Mouse (Mus musculus) C2C12 (cell line): ENCODE measurements around the gene Lcn8. TPM values are rescaled to one million over a fixed set of nuclear protein-coding genes. Genes with fewer than 3 reads are reported as not detected.

Experiments used
- H3K27me3 ChIP-seq: one replicate; pipeline ENCODE4 v1.6.1; 2011; ENCODE audit not compliant: control insufficient read depth, insufficient read depth, insufficient read length
- H3K36me3 ChIP-seq: one replicate; pipeline ENCODE4 v1.6.1; 2011; ENCODE audit not compliant: control insufficient read depth, insufficient read depth
- H3K4me3 ChIP-seq: one replicate; pipeline ENCODE4 v1.5.1; 2011; ENCODE audit warnings: mild to moderate bottlenecking, control low read depth; ENCODE audit not compliant: poor library complexity, insufficient read depth, severe bottlenecking
- H3K79me2 ChIP-seq: one replicate; pipeline ENCODE4 v1.6.1; 2011; ENCODE audit not compliant: control insufficient read depth, insufficient read depth
- H3K79me3 ChIP-seq: one replicate; pipeline ENCODE4 v1.6.1; 2011; ENCODE audit warnings: low read depth, control low read depth
- H3ac ChIP-seq: one replicate; pipeline ENCODE3; 2011; ENCODE audit warnings: low read depth; ENCODE audit not compliant: control insufficient read depth, insufficient read length
- CEBPB ChIP-seq: IDR thresholded peaks from one replicate; pipeline ENCODE4 v1.6.1; 2011; ENCODE audit warnings: low read depth, mild to moderate bottlenecking, control low read depth, moderate library complexity
- CTCF ChIP-seq: IDR thresholded peaks from one replicate; pipeline ENCODE4 v1.5.1; 2011; ENCODE audit not compliant: control insufficient read depth, insufficient read depth, insufficient read length
- FOSL1 ChIP-seq: IDR thresholded peaks from one replicate; pipeline ENCODE4 v1.8.0; 2011; ENCODE audit warnings: mild to moderate bottlenecking, low read length; ENCODE audit not compliant: poor library complexity, insufficient read depth, severe bottlenecking
- MAX ChIP-seq: IDR thresholded peaks from one replicate; pipeline ENCODE4 v1.6.1; 2011; ENCODE audit warnings: mild to moderate bottlenecking, control low read depth
- MYOD1 ChIP-seq: IDR thresholded peaks from one replicate; pipeline ENCODE4 v1.6.1; 2011; ENCODE audit warnings: low read depth; ENCODE audit not compliant: control insufficient read depth, insufficient read length
- MYOG ChIP-seq: IDR thresholded peaks from one replicate; pipeline ENCODE4 v1.6.1; 2011; ENCODE audit not compliant: control insufficient read depth, insufficient read length; ENCODE audit errors: extremely low read depth
- USF1 ChIP-seq: IDR thresholded peaks from one replicate; pipeline ENCODE4 v1.6.1; 2011; ENCODE audit warnings: low read depth, mild to moderate bottlenecking, control low read depth, moderate library complexity
- polyA plus RNA-seq: library from polyadenylated mRNA; unstranded; fragments of >200 nt; fragmentation: generic; extraction: Trizol; gene quantifications from one replicate; pipeline ENCODE4 v1.2.1, GENCODE M21; 2012; ENCODE audit warnings: missing spikeins

Gene Lcn8
- polyA plus RNA-seq, 1 experiment, result not detected

DNA sequence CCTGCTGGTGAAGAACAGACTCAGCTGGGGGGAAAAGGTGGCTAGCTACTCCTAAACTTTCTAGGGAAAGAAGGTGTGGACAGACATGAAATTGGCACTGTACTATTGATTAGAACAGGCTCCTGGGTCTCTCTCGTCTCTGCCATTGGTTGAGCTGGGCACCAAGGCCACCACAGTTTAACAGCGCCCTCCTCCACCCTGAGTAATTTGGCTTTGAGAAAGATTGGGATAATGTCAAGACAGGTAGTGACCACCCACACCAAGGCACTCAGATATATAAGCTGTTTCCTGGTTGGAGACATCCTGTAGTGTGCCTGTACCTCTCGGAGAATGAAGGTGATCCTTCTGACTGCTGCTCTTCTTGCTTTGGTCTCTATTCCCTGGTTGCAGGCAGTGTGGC is 23.6 kb downstream of the Lcn8 start, which contains the start of gene Lcn6:
Gene Lcn6, plus strand, starts transcription at position 301 of the 400 bp plus-strand sequence.
- no peak within 1 kb of the TSS for H3ac ChIP-seq
- H3K27me3 ChIP-seq, result peaks cover 31% of the 10 kb centered on the region
- H3K79me2 ChIP-seq, result no peaks in the 10 kb centered on the region
- TF ChIP-seq MYOG (no peak), CEBPB (no peak), MAX (no peak), MYOD1 (no peak), FOSL1 (no peak), CTCF (no peak), USF1 (no peak)
- H3K36me3 ChIP-seq, result no peaks in the 10 kb centered on the region
- no peak within 1 kb of the TSS for H3K4me3 ChIP-seq
- H3K79me3 ChIP-seq, result no peaks in the 10 kb centered on the region

DNA sequence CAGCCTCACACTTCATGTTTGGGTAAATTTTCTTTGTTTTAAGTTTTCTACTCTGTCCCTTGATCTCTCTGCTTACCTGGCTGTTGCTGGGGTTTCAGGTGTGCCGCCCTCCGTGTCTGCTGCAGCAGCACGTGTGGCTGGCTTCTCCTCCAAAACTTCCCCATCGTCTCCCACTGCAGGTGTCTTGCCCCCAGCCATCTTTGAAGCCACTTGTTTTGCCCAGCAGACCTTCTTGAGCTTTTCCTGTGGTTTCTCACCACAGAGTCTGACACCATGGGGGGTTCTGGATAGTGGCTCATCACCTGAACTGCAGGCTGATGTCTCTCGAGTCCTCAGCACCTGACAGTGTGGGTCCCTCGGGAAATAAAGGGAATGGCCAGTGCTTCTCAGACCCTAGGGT is 26.6 kb downstream of the Lcn8 start:
- H3K4me3 ChIP-seq, result no peak overlapping the region

DNA sequence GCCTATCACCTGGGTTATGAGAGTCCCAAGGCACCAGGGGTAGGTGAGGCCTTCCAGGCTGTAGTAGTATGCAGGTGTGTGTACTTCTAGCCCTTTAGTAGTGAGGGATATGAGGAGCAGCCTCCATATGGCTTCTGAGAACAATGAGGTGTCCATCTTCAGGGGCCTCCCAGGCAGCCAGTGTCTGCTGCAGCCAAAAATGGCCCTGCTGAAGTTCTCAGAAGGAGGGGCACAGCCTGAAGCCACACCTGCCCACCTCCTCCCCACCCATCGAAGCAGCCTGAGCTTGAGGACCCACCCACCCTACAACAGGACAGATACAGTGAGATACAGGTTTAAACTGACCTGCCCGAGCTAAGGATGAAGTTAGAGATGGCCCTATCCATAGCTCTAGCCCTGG is 29.5 kb downstream of the Lcn8 start, which contains the start of gene Lcn10:
Gene Lcn10, plus strand, starts transcription at position 301 of the 400 bp plus-strand sequence.
- Histone ChIP-seq H3K27me3 (peaks cover 61% of the 10 kb centered on the region), H3K79me3 (no peaks in the 10 kb centered on the region), H3ac (no peak within 1 kb of the TSS), H3K79me2 (no peaks in the 10 kb centered on the region), H3K36me3 (no peaks in the 10 kb centered on the region), H3K4me3 (no peak within 1 kb of the TSS)
- TF ChIP-seq MAX (no peak), MYOG (no peak), FOSL1 (no peak), CTCF (no peak), MYOD1 (no peak), CEBPB (no peak)

More for the DNA sequence above, 26.6 kb downstream of the Lcn8 start:
- Histone ChIP-seq H3K36me3 (no peaks in the 10 kb centered on the region), H3ac (no peak overlapping the region), H3K79me2 (no peaks in the 10 kb centered on the region), H3K27me3 (peaks cover 56% of the 10 kb centered on the region), H3K79me3 (no peaks in the 10 kb centered on the region)
- TF ChIP-seq CTCF (no peak), USF1 (no peak), CEBPB (no peak), FOSL1 (no peak), MYOG (no peak), MYOD1 (no peak), MAX (no peak)

DNA sequence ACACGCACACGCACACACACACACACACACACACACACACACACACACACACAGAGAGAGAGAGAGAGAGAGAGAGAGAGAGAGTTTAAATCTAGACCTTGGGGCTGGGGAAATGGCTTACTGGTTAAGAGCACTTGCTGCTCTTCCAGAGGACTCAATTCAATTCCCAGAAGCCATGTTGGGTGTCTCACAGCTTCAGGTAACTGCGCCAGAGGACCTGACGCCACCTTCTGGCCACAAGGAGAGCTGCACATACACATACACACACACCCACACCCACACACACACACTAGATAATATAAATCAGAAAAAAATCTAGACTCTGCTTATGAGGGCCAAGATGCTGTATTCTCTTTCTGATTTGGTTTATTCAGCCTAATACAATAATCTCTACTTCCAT is 34.0 kb downstream of the Lcn8 start:
- no peak overlapping the region for H3K4me3 ChIP-seq
- no peak for TF ChIP-seq MYOD1
- no peak for TF ChIP-seq FOSL1
- TF ChIP-seq CTCF, result no peak
- no peak for TF ChIP-seq MAX
- TF ChIP-seq USF1, result no peak
- no peak for TF ChIP-seq CEBPB
- TF ChIP-seq MYOG, result no peak
- peaks cover 37% of the 10 kb centered on the region for H3K27me3 ChIP-seq
- no peaks in the 10 kb centered on the region for H3K79me3 ChIP-seq
- H3K36me3 ChIP-seq, result no peaks in the 10 kb centered on the region
- no peaks in the 10 kb centered on the region for H3K79me2 ChIP-seq
- H3ac ChIP-seq, result no peak overlapping the region

DNA sequence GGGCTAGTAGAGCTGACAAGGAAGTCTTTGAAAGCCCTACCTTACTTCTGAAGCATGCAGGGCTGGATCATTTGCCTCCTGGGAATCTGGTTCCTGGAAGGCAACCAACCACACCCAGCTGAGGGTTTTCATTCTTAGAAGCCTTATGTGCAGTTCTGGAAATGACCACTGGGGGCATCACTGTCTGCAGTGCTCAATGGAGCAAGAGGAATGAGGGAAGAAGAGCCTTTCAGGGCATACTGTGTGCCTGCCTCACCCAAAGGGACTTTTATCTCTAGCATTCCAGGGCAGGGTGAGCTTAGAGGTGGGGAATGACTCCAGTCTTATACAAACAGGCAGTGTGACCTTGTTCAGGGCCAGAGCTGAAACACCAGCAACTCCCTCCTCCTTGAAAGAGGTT is 41.7 kb downstream of the Lcn8 start:
- Histone ChIP-seq H3K4me3 (no peak overlapping the region), H3ac (no peak overlapping the region), H3K79me3 (no peaks in the 10 kb centered on the region), H3K79me2 (no peaks in the 10 kb centered on the region), H3K36me3 (no peaks in the 10 kb centered on the region), H3K27me3 (peaks cover 16% of the 10 kb centered on the region)
- TF ChIP-seq CEBPB (no peak), MYOD1 (no peak), USF1 (no peak), CTCF (peak; percentile 9), FOSL1 (no peak)

DNA sequence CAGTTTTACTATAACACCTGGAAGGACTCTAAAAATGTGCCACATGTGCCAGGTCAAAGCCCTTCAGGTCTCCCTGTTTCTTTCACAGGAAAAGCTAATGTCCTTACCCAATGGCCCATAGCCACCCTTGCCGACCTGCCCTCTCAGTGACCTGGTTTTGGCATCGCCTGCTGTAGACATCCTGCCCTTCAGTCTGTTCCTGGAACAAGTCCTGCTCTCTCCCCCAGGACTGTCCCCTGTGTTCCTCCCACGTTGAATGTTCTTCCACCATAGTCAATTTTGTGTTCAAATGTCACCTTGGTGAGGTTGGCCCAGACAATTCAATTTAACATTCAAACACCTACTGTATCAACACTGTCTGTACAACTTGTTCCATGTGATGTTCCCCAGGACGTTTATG is 44.0 kb downstream of the Lcn8 start:
- no peak for TF ChIP-seq CTCF
- no peak for TF ChIP-seq USF1
- TF ChIP-seq FOSL1, result no peak
- no peak for TF ChIP-seq MYOD1
- TF ChIP-seq CEBPB, result no peak
- TF ChIP-seq MAX, result no peak
- no peak for TF ChIP-seq MYOG
- no peaks in the 10 kb centered on the region for H3K79me3 ChIP-seq
- H3K27me3 ChIP-seq, result peaks cover 36% of the 10 kb centered on the region
- no peak overlapping the region for H3ac ChIP-seq
- no peaks in the 10 kb centered on the region for H3K79me2 ChIP-seq
- no peak overlapping the region for H3K4me3 ChIP-seq
- H3K36me3 ChIP-seq, result no peaks in the 10 kb centered on the region
